Comparison of ENCODE assay signal across 8 mouse cellular contexts in genomic region chr11:98794469-98795014, GRCm38 (mm10). TPM values are rescaled to one million over a fixed set of nuclear protein-coding genes. Genes with fewer than 3 reads are reported as not detected.
A peak's percentile ranks its signal among the peaks of the same experiment; 100 is the strongest.
DNase-seq lines count a peak whose midpoint lies in the region; ATAC-seq lines count a peak whose summit lies in the region.

No protein-coding gene starts in this region.

- peaks cover 12% of the 10 kb centered on the region for H3K36me3 ChIP-seq in intestine, embryonic 14.5 days (ENCODE audit: control insufficient read depth, insufficient read depth, low read length)
- H3K36me3 ChIP-seq in limb, embryonic 15.5 days: peaks cover 13% of the 10 kb centered on the region
- no peaks in the 10 kb centered on the region for H3K36me3 ChIP-seq in midbrain, embryonic 16.5 days (ENCODE audit: control insufficient read depth, insufficient read depth, low read length)

- peak overlapping the region; percentile 100 for H3K27ac ChIP-seq in intestine, embryonic 14.5 days (ENCODE audit: low read depth)
- H3K27ac ChIP-seq in limb, embryonic 15.5 days: peak overlapping the region; percentile 100
- H3K27ac ChIP-seq in midbrain, embryonic 16.5 days (ENCODE audit: low read length): peak overlapping the region; percentile 96

- H3K4me1 ChIP-seq in intestine, embryonic 14.5 days (replicated peaks; ENCODE audit: control insufficient read depth, insufficient read depth, low read length): peaks cover 28% of the 10 kb centered on the region
- peaks cover 32% of the 10 kb centered on the region for H3K4me1 ChIP-seq in limb, embryonic 15.5 days
- H3K4me1 ChIP-seq in midbrain, embryonic 16.5 days (ENCODE audit: control insufficient read depth, insufficient read depth, low read length): peaks cover 32% of the 10 kb centered on the region

- H3K4me2 ChIP-seq in intestine, embryonic 14.5 days (ENCODE audit: low read length): peak overlapping the region; percentile 77
- peak overlapping the region; percentile 83 for H3K4me2 ChIP-seq in limb, embryonic 15.5 days
- peak overlapping the region; percentile 49 for H3K4me2 ChIP-seq in midbrain, embryonic 16.5 days (ENCODE audit: low read length)

- peak overlapping the region; percentile 100 for H3K4me3 ChIP-seq in intestine, embryonic 14.5 days (ENCODE audit: low read depth, low read length)
- H3K4me3 ChIP-seq in limb, embryonic 15.5 days: peak overlapping the region; percentile 100
- H3K4me3 ChIP-seq in midbrain, embryonic 16.5 days (ENCODE audit: low read depth, low read length): peak overlapping the region; percentile 98

- peak; percentile 73 for DNase-seq in CD4-positive, CD25-positive, alpha-beta regulatory T cell, adult 2 months (ENCODE audit: low read depth, low spot score)
- DNase-seq in R1 (ENCODE audit: low read depth, low spot score): peak; percentile 83
- DNase-seq in cerebellum, postnatal 4 days (ENCODE audit: low spot score in 2 of 2): peak; percentile 42 to 72
- DNase-seq in gastrocnemius, postnatal 14 days: peak; percentile 80
- DNase-seq in intestine, embryonic 14.5 days (ENCODE audit: low spot score): no peak
- no peak for DNase-seq in Muller cell, postnatal 12 days (ENCODE audit: inconsistent ontology term)

- no peaks in the 10 kb centered on the region for H3K9me3 ChIP-seq in intestine, embryonic 14.5 days (ENCODE audit: control insufficient read depth, low read length)
- H3K9me3 ChIP-seq in limb, embryonic 15.5 days: no peaks in the 10 kb centered on the region
- H3K9me3 ChIP-seq in midbrain, embryonic 16.5 days (replicated peaks; ENCODE audit: control insufficient read depth, low read length, poor library complexity, severe bottlenecking): no peaks in the 10 kb centered on the region

- peak overlapping the region; percentile 98 for H3K9ac ChIP-seq in intestine, embryonic 14.5 days (ENCODE audit: low read length)
- peak overlapping the region; percentile 100 for H3K9ac ChIP-seq in limb, embryonic 15.5 days
- H3K9ac ChIP-seq in midbrain, embryonic 16.5 days (ENCODE audit: low read depth, low read length): peak overlapping the region; percentile 100

- WGBS in intestine, embryonic 14.5 days: under 1% methylated on average over 29 of the region's 30 CpGs
- WGBS in limb, embryonic 15.5 days: under 1% methylated on average over 28 of the region's 30 CpGs
- under 1% methylated on average over 27 of the region's 30 CpGs for WGBS in midbrain, embryonic 16.5 days

- ATAC-seq in intestine, embryonic 14.5 days (replicated peaks; ENCODE audit: low FRiP score, low TSS enrichment, low read depth): peak; percentile 70
- peak; percentile 49; the same call in 1 of the 2 replicates for ATAC-seq in limb, embryonic 15.5 days (ENCODE audit: insufficient number of reproducible peaks, low FRiP score, low TSS enrichment, low read depth)
- ATAC-seq in midbrain, embryonic 16.5 days: peak; percentile 47

- no peaks in the 10 kb centered on the region for H3K27me3 ChIP-seq in intestine, embryonic 14.5 days (replicated peaks; ENCODE audit: control insufficient read depth, insufficient read depth, low read length)
- no peaks in the 10 kb centered on the region for H3K27me3 ChIP-seq in limb, embryonic 15.5 days
- no peaks in the 10 kb centered on the region for H3K27me3 ChIP-seq in midbrain, embryonic 16.5 days (ENCODE audit: control insufficient read depth, insufficient read depth, low read depth, low read length)

- intact Hi-C loops in gastrocnemius, postnatal 14 days (cut with DNase I; ENCODE audit: low total_unique reads): no loop called here

RNA-seq across cellular contexts. Expression of gene Msl1, which starts 0.8 kb away (rescaled TPM):
- 10 to 100 TPM; 49.0 to 55.3 TPM for total RNA-seq in gastrocnemius, postnatal 14 days (2021)
- polyA plus RNA-seq in intestine, embryonic 14.5 days (2014; fragmentation: Nextera tagmentation; extraction: Ambion mirVana): 17.5 and 19.1 TPM in 2 replicates
- polyA plus RNA-seq in limb, embryonic 15.5 days (2015; fragmentation: Nextera tagmentation; extraction: Ambion mirVana): 22.9 and 25.8 TPM in 2 replicates
- 29.2 and 33.2 TPM in 2 replicates for polyA plus RNA-seq in midbrain, embryonic 16.5 days (2015; fragmentation: Nextera tagmentation; extraction: Ambion mirVana)

RNA-seq across cellular contexts. Expression of gene Casc3, which starts 10.2 kb away (rescaled TPM):
- total RNA-seq in gastrocnemius, postnatal 14 days (2021): 10 to 100 TPM; 20.1 to 21.5 TPM
- 34.5 and 37.3 TPM in 2 replicates for polyA plus RNA-seq in intestine, embryonic 14.5 days (2014; fragmentation: Nextera tagmentation; extraction: Ambion mirVana)
- 30.0 and 32.5 TPM in 2 replicates for polyA plus RNA-seq in limb, embryonic 15.5 days (2015; fragmentation: Nextera tagmentation; extraction: Ambion mirVana)
- polyA plus RNA-seq in midbrain, embryonic 16.5 days (2015; fragmentation: Nextera tagmentation; extraction: Ambion mirVana): 47.0 and 51.7 TPM in 2 replicates

RNA-seq across cellular contexts. Expression of gene Nr1d1, which starts 19.4 kb away (rescaled TPM):
- total RNA-seq in gastrocnemius, postnatal 14 days (2021): 10 to 100 TPM; 27.3 to 64.6 TPM
- 2.5 and 2.8 TPM in 2 replicates for polyA plus RNA-seq in intestine, embryonic 14.5 days (2014; fragmentation: Nextera tagmentation; extraction: Ambion mirVana)
- 1.2 TPM in 2 replicates for polyA plus RNA-seq in limb, embryonic 15.5 days (2015; fragmentation: Nextera tagmentation; extraction: Ambion mirVana)
- polyA plus RNA-seq in midbrain, embryonic 16.5 days (2015; fragmentation: Nextera tagmentation; extraction: Ambion mirVana): 3.5 and 5.2 TPM in 2 replicates

RNA-seq across cellular contexts. Expression of gene Rapgefl1, which starts 42.0 kb away (rescaled TPM):
- 1 to 10 TPM in 1 of 2 experiments, under 1 TPM in 1; 0.49 to 1.1 TPM for total RNA-seq in gastrocnemius, postnatal 14 days (2021)
- 1.5 and 2.2 TPM in 2 replicates for polyA plus RNA-seq in intestine, embryonic 14.5 days (2014; fragmentation: Nextera tagmentation; extraction: Ambion mirVana)
- polyA plus RNA-seq in limb, embryonic 15.5 days (2015; fragmentation: Nextera tagmentation; extraction: Ambion mirVana): 11.1 TPM in 2 replicates
- 9.6 and 10.6 TPM in 2 replicates for polyA plus RNA-seq in midbrain, embryonic 16.5 days (2015; fragmentation: Nextera tagmentation; extraction: Ambion mirVana)

RNA-seq across cellular contexts. Expression of gene Thra, which starts 54.1 kb away (rescaled TPM):
- total RNA-seq in gastrocnemius, postnatal 14 days (2021): 100 to 1,000 TPM in 1 of 2 experiments, 10 to 100 TPM in 1; 91.8 to 106 TPM
- 60.7 and 63.8 TPM in 2 replicates for polyA plus RNA-seq in intestine, embryonic 14.5 days (2014; fragmentation: Nextera tagmentation; extraction: Ambion mirVana)
- polyA plus RNA-seq in limb, embryonic 15.5 days (2015; fragmentation: Nextera tagmentation; extraction: Ambion mirVana): 38.4 and 39.6 TPM in 2 replicates
- polyA plus RNA-seq in midbrain, embryonic 16.5 days (2015; fragmentation: Nextera tagmentation; extraction: Ambion mirVana): 139 and 149 TPM in 2 replicates

Comparison
In these comparisons a context has a peak if more than half of its experiments do, and no peak if none do; other contexts are left out.
1. DNase-seq: peak in CD4-positive, CD25-positive, alpha-beta regulatory T cell, adult 2 months (single experiment), R1 (single experiment), cerebellum, postnatal 4 days (2 of 2) and gastrocnemius, postnatal 14 days (single experiment); none in intestine, embryonic 14.5 days (single experiment) and Muller cell, postnatal 12 days (single experiment).
2. Peak in every context shown above with its lines, with median percentiles within 50 percentile points of each other: ATAC-seq, H3K27ac ChIP-seq, H3K4me2 ChIP-seq, H3K4me3 ChIP-seq and H3K9ac ChIP-seq.